Mouse (Mus musculus) CD4-positive helper T cell, adult 2 months (primary cell): ENCODE measurements at regions not wholly inside any gene's neighbourhood (a gene's known extent, or its start where the extent isn't known, plus 50 kb on each side); places are given as distances from the start of the nearest gene placed in this dataset.
"Not testable (repeated sequence)": the region's sequence is repeated elsewhere in the genome, so short reads cannot be mapped to it uniquely, and the experiment has no call there.

ENCODE experiments used
- DNase-seq: peaks from one replicate; pipeline ENCODE4 v3.0.0-alpha.2; 2012; ENCODE audit warnings: low read depth, missing footprints, low spot score

DNA sequence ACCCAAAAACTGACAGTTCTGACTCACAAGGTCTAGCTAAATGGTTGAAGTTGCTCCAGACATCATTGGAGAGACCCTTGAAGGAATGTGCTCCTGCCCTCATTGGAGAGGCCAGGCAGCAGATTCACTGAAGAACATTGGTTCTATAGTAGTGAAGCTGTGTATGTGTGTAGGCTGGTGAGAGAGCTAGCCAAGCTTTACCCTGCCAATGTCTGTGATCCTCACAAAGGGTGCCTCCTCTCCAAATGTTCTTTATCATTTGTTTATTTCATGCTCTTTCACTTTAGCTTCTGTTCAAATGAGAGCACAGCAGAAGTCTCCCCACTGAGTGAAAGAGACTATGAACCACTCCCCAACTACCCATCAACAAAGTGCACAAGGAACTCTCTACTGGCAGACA, 195.6 kb upstream of the Ctso start:
- no peak for DNase-seq

DNA sequence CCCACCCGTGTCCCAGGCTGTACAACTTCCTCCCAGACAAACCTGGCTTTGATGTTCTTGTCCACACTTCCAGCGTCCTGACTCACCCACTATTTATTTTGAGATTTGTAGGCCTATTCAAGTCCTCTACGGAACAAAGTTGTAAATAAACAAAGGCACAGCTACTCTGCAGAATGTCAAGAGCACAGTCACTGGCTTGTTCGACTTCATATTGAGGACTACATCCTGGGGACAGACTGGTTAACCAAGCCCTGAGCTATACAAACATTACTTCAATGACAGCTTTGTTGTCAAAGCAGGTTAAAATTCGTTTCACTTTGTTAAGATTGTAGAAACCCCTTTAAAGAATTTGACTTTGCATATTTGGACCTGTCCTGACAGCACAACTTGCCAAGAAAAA, 190.3 kb upstream of the Ctso start:
- DNase-seq: no peak

DNA sequence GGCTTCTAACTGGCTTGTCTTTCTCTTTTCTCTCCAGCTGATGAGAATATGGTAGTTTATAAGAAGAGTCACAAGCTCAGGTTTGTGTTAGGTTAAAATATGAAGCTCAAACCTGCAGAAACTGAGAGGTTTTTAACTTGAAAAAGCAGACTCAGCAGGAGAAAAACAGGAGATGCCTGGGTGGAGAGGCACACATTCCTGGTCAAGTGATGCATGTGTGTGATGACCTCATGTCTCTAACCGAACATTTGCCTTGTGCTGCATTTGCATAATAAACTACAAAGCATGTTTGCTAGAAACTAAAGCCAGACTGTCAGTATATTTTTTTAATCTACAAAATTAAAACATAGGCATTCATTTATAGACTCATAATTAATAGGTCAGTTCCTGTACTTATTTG, 182.2 kb upstream of the Ctso start:
- DNase-seq: no peak

DNA sequence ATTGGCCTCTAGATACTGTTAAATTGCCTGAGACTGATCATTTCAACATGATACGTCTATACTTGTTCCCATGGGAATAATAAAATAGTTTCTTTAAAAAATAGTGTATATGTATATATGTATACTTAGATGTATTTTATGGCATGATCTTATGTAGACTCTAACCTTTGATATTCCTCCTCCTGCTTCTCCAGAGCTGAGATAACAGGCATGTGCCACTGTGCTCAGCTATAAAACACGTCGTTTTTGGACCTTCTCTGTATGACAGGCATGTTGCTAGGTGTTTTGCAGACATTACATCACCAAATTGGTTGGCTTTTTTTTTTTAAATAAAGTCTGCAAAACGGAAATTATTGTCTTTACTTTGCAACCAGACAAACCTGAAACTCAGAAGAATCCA, 179.4 kb upstream of the Ctso start:
- no peak for DNase-seq

DNA sequence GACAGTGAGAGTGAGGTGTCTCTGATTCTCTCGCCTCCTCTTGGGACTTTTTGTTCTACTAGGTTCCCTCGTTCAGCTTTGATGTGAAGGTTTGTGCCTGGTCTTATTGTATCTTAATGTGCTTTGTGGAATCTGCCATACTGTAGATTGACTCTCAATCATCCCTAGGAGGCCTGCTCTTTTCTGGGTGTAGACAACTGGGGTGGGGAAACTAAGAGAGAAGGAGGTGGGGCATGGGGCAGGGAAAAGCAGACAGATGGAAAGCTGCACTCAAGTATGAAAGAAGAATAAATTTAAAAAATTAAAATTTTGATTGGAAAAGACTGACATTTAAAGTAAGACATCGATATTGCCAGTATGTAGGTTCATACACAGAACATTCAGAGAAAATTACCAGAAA, 172.0 kb upstream of the Ctso start:
- no peak for DNase-seq

DNA sequence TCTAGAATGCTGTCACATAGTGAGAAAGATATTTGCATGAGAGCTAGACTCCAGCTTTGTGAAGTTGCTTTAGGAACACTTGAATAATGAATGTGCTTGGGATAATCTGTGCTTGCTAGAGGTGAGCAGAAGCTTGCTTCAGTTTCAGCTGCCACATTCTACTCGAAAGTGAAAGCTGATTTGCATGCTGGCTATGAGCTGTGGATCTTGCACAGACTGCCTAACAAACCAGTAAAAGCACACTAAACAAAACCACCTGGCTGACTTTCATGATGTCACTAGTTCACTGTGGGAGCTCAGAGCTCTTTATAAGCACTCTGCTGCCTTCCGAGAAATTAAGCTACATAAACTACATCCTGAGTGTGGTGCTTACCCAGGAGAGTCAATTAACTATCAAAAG, 171.5 kb upstream of the Ctso start:
- DNase-seq: peak; percentile 21

DNA sequence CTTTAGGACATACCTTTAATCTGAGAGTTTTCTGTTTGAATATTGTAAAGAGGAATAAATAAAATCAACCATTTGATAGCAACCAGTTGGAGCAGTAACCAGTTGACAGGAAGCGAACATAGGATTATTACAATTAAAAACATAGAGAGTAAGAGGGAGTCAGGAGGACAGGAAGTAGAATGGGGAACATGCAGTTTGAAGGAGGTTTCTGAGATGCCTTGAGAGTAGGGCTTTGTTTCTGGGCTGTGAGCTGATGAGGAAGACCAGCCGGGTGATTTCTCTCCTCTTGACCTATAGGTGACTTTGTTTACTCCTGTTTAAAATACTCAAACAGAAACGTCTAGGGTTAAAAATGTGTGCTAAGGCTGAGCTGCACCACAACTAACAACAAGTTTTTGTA, 160.6 kb upstream of the Ctso start:
- no peak for DNase-seq

DNA sequence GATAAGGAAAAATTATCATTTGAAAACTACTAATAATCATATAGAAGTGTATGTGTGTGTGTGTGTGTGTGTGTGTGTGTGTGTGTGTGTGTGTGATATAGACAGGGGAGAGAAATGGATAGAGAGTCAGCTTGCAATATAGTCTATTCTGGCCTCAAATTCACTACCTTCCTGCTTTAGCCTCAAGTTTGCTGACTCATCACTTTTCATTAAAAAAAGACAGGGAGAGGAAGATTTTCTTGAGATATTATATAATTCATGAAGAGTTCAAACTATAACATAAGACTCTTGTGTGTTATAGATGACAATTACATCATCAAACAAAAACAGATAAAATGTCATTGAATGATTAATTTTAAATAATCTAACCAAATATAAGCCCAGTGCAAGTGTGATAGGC, 159.4 kb upstream of the Ctso start:
- DNase-seq: no peak

DNA sequence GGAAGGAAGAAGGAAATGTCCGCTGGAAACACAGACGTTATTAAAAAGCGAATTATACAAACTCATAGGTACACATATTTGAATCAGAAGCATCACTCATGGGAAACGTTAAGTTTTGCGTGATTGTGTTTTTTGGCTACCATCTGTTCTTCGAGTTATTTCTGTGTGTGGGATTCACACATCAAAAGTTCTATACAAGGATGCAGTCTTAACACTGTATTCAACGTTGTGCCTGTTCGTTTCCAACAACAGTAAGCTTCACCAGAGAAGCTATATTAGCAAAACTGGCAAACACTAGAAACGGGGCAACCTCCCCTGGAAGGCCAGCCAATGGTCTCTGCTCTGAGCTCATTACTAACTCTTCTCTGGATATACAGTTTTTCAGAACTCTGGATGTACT, 150.3 kb upstream of the Ctso start:
- DNase-seq: no peak

DNA sequence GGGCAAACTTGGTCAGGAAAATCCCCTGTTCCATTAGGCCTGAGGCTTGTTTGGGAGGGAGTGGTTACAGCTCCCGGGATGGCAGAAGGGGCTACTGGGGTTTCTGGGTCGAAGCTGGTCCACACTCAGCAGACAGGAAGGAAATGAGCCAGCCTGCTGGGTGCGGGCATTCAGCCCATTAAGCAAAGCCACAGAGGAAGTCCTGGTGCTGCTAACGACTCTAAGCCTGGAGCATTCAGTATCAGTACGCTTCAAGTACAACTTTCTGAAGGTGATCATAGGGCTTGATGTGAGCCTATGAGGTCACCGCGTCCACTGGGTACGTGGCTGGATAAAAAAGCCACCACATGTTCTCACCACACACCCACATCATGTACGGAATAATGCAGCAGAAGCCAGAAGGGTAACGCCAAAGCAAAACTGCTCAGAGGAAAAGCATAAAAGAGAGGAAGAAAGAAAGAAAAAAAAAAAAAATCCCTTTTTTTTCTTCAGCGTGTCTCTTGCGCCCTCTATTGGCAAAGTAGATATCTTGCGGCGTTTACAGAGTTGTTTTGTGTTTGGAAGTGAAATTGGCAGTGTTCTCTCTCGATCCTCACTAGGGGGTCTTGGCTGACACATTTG, 149.4 kb upstream of the Ctso start:
- peak; percentile 24 for DNase-seq

DNA sequence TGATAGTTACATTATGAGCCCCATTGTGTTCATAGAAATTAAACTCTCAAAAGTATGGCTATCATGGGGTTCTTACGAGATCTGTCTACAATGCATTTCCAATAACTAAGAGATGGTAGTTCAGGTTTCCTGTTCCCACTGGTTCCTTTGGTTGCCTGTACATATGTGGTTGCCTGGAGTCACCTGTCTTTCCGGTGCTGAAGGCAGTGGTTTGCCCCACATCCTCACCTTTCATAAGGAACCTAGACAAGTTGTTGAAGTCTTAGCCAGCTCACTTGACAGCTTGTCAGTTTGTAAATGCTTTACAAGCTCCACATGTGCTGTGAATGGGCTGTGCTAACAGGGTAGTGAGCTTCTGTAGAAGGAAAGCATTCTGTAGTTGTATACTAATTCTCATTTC, 143.5 kb upstream of the Ctso start:
- DNase-seq: peak; percentile 39

DNA sequence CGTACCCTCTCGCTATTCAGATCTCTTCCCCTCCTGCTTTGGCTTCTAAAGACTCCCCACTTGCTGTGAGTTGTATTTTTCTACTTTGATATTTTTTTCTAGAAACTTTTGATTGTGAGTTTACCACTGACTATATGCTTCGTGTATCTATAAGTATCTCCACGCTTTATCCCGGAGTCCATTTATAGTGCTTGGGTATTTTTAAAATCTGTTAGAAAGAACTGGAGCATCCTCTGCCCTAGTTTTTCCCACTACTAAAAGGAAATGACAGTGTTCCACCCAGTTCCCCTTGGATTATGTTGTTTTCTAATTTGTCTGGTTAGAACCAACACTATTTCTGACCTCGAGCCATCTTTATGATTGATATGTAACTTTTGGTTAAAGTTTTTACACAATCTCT, 142.7 kb upstream of the Ctso start:
- no peak for DNase-seq

DNA sequence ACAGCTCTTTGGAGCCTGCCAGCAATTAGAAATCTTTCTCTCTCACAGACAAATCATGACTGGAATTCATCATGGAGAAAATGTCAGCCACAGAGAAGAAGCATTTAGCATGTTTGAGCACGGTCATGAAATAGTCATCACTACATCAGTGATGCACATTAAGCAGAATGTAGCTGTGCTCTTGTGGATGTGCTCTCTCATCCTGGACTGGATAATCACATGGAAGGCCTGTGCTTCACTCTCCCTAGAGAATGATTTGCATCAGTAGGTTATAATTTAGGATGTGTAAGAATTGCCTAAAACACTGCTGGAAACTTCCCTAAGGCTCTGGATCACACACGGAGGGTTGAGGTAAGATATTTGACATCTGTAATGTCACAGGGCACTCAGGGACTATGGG, 130.3 kb upstream of the Ctso start:
- no peak for DNase-seq

DNA sequence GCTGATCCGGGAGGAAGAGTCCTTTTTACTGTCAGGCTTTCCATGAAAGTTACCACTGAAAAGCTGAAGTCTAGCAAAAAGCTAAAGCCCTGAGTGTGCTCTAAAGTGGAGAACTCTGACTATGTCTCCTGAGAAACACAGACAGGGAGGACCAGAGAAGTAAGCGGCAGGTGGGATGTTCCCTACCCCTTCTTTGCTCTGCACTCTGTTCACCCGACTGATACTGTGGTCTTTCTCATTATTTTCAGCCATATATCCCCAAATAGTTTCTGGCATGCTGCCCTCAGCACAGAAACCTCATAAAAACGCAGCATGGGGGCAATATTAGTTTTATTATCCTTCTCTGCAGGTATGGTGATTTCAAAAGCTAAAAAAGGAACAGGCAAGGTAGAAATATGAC, 126.7 kb upstream of the Ctso start:
- no peak for DNase-seq

DNA sequence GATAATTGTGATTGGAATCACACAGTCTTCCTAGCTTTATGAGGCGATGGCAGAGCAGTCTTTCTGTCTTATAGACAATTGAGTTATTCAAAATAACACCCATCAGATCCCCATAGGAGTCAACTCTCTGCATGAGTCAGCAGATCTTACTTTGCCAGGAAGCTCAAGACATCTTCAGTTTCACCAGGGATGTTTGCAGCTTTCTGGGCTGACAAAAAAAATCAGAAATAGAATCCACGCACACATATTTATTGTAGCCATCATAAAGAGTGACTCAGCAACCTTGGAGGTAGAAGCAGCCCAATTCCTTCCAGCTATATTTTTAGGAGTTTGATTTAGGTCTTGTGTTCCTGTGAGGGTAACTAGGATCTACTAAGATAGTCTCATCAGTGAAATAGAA, 122.8 kb upstream of the Ctso start:
- no peak for DNase-seq

DNA sequence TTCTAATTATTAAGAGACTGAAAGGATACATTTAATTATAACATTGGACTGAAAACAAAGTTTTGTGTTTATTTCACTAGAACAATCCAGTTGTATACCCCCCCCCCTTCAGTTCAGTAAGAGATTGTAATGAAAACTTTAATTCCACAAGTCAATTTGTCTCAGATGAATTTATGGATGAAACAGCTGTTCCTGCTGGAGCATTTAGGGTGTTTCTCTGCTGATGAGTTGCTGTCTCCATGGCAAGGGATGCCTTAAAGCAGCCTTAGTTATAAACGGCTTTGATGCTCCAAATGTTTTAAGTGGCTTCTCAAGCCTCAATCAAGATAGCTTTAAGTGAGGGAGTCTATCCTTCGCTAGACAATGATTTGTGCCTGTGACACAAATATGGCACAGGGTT, 112.1 kb upstream of the Ctso start:
- no peak for DNase-seq

DNA sequence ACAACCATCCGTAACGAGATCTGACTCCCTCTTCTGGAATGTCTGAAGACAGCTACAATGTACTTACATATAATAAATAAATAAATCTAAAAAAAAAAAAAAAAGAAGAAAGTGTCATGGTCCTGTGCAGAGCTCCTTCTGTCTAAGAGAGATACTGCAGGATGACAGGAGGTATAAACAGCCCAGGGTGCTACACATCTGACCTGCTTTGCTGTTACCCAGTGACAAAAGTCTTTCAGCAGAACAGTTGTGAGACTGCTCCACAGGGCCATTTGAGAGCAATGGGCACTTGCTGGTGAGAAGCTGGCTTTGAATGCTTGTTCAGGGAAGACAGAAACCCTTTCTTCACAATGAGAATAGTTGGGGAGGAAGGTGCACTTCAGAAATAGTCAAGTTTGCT, 102.9 kb upstream of the Ctso start:
- no peak for DNase-seq

DNA sequence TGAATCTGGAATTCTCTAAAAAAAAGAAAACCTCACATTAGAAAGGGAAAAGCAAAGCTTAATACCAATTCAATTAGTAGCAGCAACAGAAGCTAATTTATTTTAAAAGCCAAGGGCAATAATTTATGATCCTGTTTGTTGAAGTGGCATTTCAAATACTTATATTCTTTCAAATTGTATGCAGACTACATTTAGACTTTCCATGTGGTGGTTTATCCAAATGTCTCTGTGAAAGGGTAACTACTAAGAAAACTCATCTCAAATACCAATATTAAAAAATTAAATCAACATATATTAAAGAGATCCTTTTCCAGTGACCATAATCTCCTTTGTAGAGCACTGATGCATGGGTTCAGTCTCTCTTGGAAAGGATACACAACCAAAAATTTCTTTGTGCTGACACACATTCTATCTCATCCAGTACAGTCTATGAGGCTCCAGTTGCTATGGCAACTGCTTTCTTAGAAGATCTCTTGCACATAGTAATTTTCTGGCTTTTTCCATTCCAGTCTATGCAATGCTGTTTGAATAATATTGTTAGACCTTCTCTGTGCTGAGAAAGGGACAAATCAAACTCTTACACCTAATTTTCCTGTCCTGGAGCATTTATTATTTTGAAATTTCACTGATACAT, 102.3 kb upstream of the Ctso start:
- no peak for DNase-seq

DNA sequence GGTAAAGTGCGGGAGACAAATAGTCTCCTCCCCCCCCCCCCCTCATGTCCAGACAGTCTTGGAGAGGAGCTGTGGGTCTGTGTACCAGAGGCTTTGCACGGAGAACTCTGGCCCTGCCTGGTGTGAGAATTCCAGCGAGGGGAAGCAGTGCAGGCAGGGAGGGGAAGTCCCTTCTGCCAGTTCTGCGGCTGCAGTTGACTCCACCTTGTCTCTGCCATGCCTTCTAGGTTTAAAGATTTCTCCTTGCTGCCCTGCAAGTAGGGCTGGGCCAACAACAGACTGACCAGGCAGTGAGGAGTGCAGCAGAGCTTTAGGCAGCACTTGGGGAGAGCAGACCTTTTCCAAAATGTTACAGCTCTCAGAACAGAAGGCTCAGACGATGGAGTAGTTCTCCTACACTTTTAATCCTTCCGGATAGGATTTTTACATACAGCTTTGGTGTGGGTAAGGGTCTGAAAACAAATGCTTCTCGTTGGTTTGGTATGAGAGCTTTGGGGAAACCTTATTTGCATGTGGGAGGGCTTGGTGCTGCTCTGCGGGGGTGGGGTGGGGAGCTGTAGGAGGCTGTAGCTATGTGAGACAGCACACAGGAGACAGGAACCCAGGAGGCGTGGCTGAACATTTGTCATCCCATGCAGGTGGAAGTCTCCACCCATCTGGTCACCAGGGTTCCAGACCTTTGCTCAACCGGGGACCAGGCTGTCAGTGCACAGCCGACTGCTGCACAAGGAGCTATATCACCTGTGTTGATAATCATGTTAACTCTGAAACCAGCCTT, 96.8 kb upstream of the Ctso start:
- DNase-seq: no peak

DNA sequence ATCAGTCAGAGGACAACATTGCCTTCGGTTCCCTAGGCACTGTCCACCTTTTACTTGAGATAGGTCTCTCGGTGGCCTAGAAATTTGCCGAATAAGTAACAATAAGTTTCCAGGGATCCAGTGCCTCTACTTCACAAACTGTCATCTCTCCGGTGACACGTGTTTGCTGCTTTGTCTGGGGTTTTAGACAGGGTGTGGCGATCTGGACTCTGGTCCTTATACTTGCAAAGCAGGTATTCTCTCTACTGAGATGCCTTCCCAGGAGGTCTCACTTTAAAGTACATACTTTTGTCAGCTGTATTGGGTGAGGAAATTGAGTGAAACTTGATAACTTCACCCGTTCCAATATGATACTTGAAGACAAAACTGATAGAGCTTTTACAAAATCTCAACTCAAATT, 95.9 kb upstream of the Ctso start:
- no peak for DNase-seq

DNA sequence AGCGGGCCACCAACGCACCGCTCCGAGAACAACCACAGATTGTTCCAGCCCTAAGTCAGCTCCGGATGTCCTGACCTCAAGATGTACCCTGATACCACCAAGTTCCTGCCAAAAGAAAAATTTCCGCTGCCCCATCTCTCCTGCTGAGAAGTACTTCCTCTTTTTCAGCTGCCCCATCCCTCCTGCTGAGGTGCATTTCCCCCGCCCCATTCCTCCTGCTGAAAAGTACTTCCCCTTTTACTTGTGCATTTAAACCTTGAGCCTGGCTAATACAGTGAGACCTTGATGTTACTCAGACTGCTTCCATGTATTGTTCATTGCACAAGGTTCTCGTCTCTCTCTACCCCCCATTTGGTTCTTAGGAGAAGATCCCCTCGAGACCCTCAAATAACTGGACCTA, 94.3 kb upstream of the Ctso start:
- DNase-seq: not testable (repeated sequence)

DNA sequence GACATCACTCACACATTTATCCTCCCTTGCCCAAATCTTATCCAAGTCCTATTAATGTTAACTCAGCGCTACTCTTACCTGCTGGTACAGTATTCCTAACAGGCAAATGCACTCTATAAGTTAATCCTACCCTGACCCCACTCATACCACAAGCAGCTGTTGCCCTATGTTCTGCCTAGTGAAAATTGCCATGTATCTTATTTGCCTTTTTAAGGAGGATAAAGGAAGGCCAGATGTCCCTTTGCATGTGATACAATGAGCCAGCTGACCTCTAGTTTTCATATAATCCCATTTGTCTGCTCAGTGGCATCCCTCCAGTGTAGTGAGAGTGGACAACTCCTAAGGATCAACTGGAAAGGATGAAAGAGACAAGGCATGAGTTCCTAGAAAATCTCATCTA, 67.9 kb upstream of the Ctso start:
- DNase-seq: no peak
